In the genomic region with DNA sequence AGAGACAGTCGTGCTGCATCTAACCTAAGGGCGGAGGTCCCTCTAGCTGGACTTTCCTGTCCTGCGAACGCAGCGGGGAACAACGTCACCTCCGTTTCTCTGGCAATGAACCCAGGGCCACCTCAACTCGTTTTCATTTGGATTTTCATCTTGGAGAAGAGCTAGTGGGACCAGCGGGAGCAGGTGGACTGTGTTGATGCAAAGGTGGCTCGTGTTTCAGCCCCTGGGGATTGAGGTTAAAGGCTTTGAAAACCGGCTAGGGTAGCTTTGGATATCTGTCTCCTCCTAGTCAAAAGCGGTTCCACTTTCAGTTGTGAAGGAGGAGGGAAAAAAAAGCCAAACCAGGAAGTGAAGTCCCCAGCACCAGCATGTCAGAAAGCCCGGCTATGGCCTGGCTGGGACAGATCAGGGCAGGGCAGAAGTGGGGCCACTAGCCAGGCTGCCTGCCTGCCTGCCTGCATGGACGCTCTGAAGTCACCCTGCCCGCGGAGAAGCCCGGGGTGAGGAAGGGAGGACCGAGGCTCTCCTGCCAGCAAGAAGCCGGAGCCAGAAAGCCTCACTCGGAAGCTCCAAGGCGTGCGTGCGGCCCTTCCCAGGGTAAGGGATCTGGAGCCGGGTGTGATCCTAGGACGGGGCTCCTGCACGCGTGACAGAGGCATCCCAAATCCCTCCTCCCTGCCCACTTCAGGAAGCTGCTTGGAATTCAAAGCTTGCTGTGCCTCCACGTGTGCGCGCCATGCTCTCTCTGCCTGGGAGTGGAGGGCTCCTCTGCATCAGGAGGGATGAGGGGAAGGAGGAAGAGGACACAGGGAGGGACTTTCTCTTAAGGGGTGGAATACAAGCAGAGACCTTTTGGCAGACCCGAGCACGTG, we compare ENCODE assay signal across 8 mouse cellular contexts. TPM values are rescaled to one million over a fixed set of nuclear protein-coding genes. Genes with fewer than 3 reads are reported as not detected.
A peak's percentile ranks its signal among the peaks of the same experiment; 100 is the strongest.
DNase-seq lines count a peak whose midpoint lies in the region; ATAC-seq and TF ChIP-seq lines count a peak whose summit lies in the region.

No protein-coding gene starts in this region.

- peaks cover 20 to 38% of the 10 kb centered on the region in 2 experiments for H3K4me1 ChIP-seq in CH12.LX (ENCODE audit: control insufficient read depth in 1 of 2, insufficient read depth in 2 of 2)
- H3K4me1 ChIP-seq in forebrain, embryonic 10.5 days: peaks cover 32% of the 10 kb centered on the region
- peaks cover 10% of the 10 kb centered on the region for H3K4me1 ChIP-seq in heart, embryonic 16.5 days (ENCODE audit: control insufficient read depth, insufficient read depth, low read length)
- peaks cover 55% of the 10 kb centered on the region for H3K4me1 ChIP-seq in liver, embryonic 16.5 days (ENCODE audit: control insufficient read depth, low read depth, low read length)
- H3K4me1 ChIP-seq in neural tube, embryonic 11.5 days (ENCODE audit: control insufficient read depth, insufficient read depth, low read length): peaks cover 3% of the 10 kb centered on the region; the same call in 1 of the 2 replicates
- H3K4me1 ChIP-seq in stomach, embryonic 15.5 days: 0 out of 2 replicates have a peak, but pooled peaks cover 3% of the 10 kb centered on the region

- no peak for TF ChIP-seq CTCF in CH12.LX (conservative IDR thresholded peaks at IDR 0.05 in 1 of 2, IDR thresholded peaks at IDR 0.05 in 1 of 2; ENCODE audit: low read depth in 2 of 2, low read length in 2 of 2)

- peak; percentile 78 for TF ChIP-seq POLR2A in CH12.LX (IDR thresholded peaks at IDR 0.05; ENCODE audit: low read depth, low read length)

- peak overlapping the region; percentile 93 for H3K4me2 ChIP-seq in CH12.LX (ENCODE audit: insufficient read depth, low read depth, poor library complexity, severe bottlenecking)
- H3K4me2 ChIP-seq in heart, embryonic 16.5 days (ENCODE audit: low read depth, low read length): peak overlapping the region; percentile 94
- H3K4me2 ChIP-seq in liver, embryonic 16.5 days (ENCODE audit: low read depth, low read length): peak overlapping the region; percentile 69
- H3K4me2 ChIP-seq in neural tube, embryonic 11.5 days (ENCODE audit: low read depth): peak overlapping the region; percentile 96
- H3K4me2 ChIP-seq in stomach, embryonic 15.5 days: peak overlapping the region; percentile 91

- peak overlapping the region; percentile 70 to 96 (median 93) for H3K4me3 ChIP-seq in CH12.LX (replicated peaks in 1 of 3; ENCODE audit: low read depth in 2 of 3, low read length in 2 of 3, poor library complexity in 1 of 3)
- peak overlapping the region; percentile 58 for H3K4me3 ChIP-seq in forebrain, embryonic 10.5 days
- peak overlapping the region; percentile 93 for H3K4me3 ChIP-seq in heart, embryonic 16.5 days (ENCODE audit: low read length)
- H3K4me3 ChIP-seq in liver, embryonic 16.5 days (ENCODE audit: low read depth, low read length): peak overlapping the region; percentile 70
- H3K4me3 ChIP-seq in neural tube, embryonic 11.5 days (ENCODE audit: low read depth, low read length): peak overlapping the region; percentile 54
- H3K4me3 ChIP-seq in stomach, embryonic 15.5 days (replicated peaks): peak overlapping the region; percentile 64

- H3K27me3 ChIP-seq in CH12.LX (replicated peaks): no peaks in the 10 kb centered on the region
- 0 out of 2 replicates have a peak, but pooled peaks cover 4% of the 10 kb centered on the region for H3K27me3 ChIP-seq in forebrain, embryonic 10.5 days (ENCODE audit: poor library complexity, severe bottlenecking)
- no peaks in the 10 kb centered on the region for H3K27me3 ChIP-seq in heart, embryonic 16.5 days (ENCODE audit: control insufficient read depth, insufficient read depth, low read length)
- no peaks in the 10 kb centered on the region for H3K27me3 ChIP-seq in liver, embryonic 16.5 days (ENCODE audit: control insufficient read depth, insufficient read depth, low read depth, low read length)
- no peaks in the 10 kb centered on the region for H3K27me3 ChIP-seq in neural tube, embryonic 11.5 days (ENCODE audit: control insufficient read depth, insufficient read depth, low read length)
- H3K27me3 ChIP-seq in stomach, embryonic 15.5 days (replicated peaks): no peaks in the 10 kb centered on the region

- peak; percentile 66 for ATAC-seq in heart, embryonic 16.5 days (replicated peaks; ENCODE audit: extremely low read depth, insufficient read depth, low FRiP score)
- peak; percentile 51 for ATAC-seq in liver, embryonic 16.5 days (ENCODE audit: low read depth)
- ATAC-seq in neural tube, embryonic 11.5 days (ENCODE audit: insufficient read depth, low FRiP score, low TSS enrichment): peak; percentile 83
- ATAC-seq in stomach, embryonic 15.5 days (ENCODE audit: insufficient read depth, low FRiP score, low read depth): peak; percentile 72

- H3K9ac ChIP-seq in CH12.LX (ENCODE audit: insufficient read depth, low read depth): peak overlapping the region; percentile 79
- H3K9ac ChIP-seq in heart, embryonic 16.5 days (ENCODE audit: low read length): peak overlapping the region; percentile 89
- H3K9ac ChIP-seq in liver, embryonic 16.5 days (ENCODE audit: low read depth, low read length): peak overlapping the region; percentile 77
- H3K9ac ChIP-seq in neural tube, embryonic 11.5 days (ENCODE audit: low read length): peak overlapping the region; percentile 80
- H3K9ac ChIP-seq in stomach, embryonic 15.5 days: peak overlapping the region; percentile 77

- peaks cover 4% of the 10 kb centered on the region for H3K9me3 ChIP-seq in CH12.LX (replicated peaks; ENCODE audit: low read length)
- H3K9me3 ChIP-seq in forebrain, embryonic 10.5 days: peaks cover 4% of the 10 kb centered on the region; the same call in 1 of the 2 replicates
- no peaks in the 10 kb centered on the region for H3K9me3 ChIP-seq in heart, embryonic 16.5 days (replicated peaks; ENCODE audit: control insufficient read depth, low read length)
- H3K9me3 ChIP-seq in liver, embryonic 16.5 days (replicated peaks; ENCODE audit: control insufficient read depth, low read length): no peaks in the 10 kb centered on the region
- no peaks in the 10 kb centered on the region for H3K9me3 ChIP-seq in neural tube, embryonic 11.5 days (ENCODE audit: control insufficient read depth, low read length)
- no peaks in the 10 kb centered on the region for H3K9me3 ChIP-seq in stomach, embryonic 15.5 days

- in situ Hi-C loops in CH12.LX (cut with MboI; ENCODE audit: low pct_ligation_motif_present, low pct_unique_long_range_greater_than_20kb, low sequenced_read_pairs): no loop called here

- peaks cover 45% of the 10 kb centered on the region for H3K79me2 ChIP-seq in CH12.LX (replicated peaks; ENCODE audit: control insufficient read depth, extremely low read depth, insufficient read depth, poor library complexity, severe bottlenecking)

- under 1% methylated on average over 32 of the region's 32 CpGs for WGBS in forebrain, embryonic 10.5 days
- WGBS in heart, embryonic 16.5 days: 0% methylated on average over 31 of the region's 32 CpGs
- under 1% methylated on average over 32 of the region's 32 CpGs for WGBS in liver, embryonic 16.5 days (ENCODE audit: insufficient replicate concordance)
- whole genome bisulfite sequencing in neural tube, embryonic 11.5 days: 2% methylated on average over 32 of the region's 32 CpGs
- under 1% methylated on average over 32 of the region's 32 CpGs for WGBS in stomach, embryonic 15.5 days

- H3K36me3 ChIP-seq in CH12.LX (replicated peaks in 1 of 2; ENCODE audit: control insufficient read depth in 1 of 2, insufficient read depth in 1 of 2, low read length in 1 of 2): peaks cover 0 to 25% of the 10 kb centered on the region in 2 experiments
- H3K36me3 ChIP-seq in forebrain, embryonic 10.5 days (replicated peaks): no peaks in the 10 kb centered on the region
- no peaks in the 10 kb centered on the region for H3K36me3 ChIP-seq in heart, embryonic 16.5 days (ENCODE audit: control insufficient read depth, insufficient read depth)
- H3K36me3 ChIP-seq in liver, embryonic 16.5 days (ENCODE audit: control insufficient read depth, insufficient read depth): no peaks in the 10 kb centered on the region
- H3K36me3 ChIP-seq in neural tube, embryonic 11.5 days (ENCODE audit: control insufficient read depth, insufficient read depth, low read length): no peaks in the 10 kb centered on the region
- no peaks in the 10 kb centered on the region for H3K36me3 ChIP-seq in stomach, embryonic 15.5 days

- DNase-seq in CH12.LX (ENCODE audit: extremely low read depth): peak; percentile 81
- DNase-seq in c-Kit-negative CD71-positive TER-119-positive erythroid progenitor cells, embryonic 14.5 days (ENCODE audit: low read depth, low spot score): peak; percentile 41
- DNase-seq in forebrain, embryonic 10.5 days (ENCODE audit: extremely low spot score, low spot score): peak; percentile 58
- peak; percentile 67 to 78 for DNase-seq in kidney, postnatal 25 days
- peak; percentile 63 for DNase-seq in neural tube, embryonic 11.5 days (ENCODE audit: low spot score)

- peak; percentile 28 for TF ChIP-seq EP300 in CH12.LX (IDR thresholded peaks at IDR 0.05; ENCODE audit: low read length)

- dilution Hi-C loops in CH12.LX (cut with MboI; ENCODE audit: extremely low pct_ligation_motif_present, extremely low pct_unique_long_range_greater_than_20kb, low sequenced_read_pairs): no loop called here

- TF ChIP-seq RAD21 in CH12.LX (IDR thresholded peaks at IDR 0.05; ENCODE audit: low read depth, low read length): no peak; the same call in 1 of the 2 replicates

- H3K27ac ChIP-seq in CH12.LX (ENCODE audit: insufficient read depth, low read depth): peak overlapping the region; percentile 71
- peak overlapping the region; percentile 90 for H3K27ac ChIP-seq in forebrain, embryonic 10.5 days
- peak overlapping the region; percentile 92 for H3K27ac ChIP-seq in heart, embryonic 16.5 days (ENCODE audit: low read length)
- H3K27ac ChIP-seq in liver, embryonic 16.5 days (ENCODE audit: low read length): peak overlapping the region; percentile 84
- H3K27ac ChIP-seq in neural tube, embryonic 11.5 days (ENCODE audit: low read depth, low read length): peak overlapping the region; percentile 64; the same call in 1 of the 2 replicates
- H3K27ac ChIP-seq in stomach, embryonic 15.5 days: peak overlapping the region; percentile 91

RNA-seq across cellular contexts. Expression of gene Acsl5, which starts 2.1 kb away (rescaled TPM):
- 126 and 143 TPM in 2 replicates for total RNA-seq in CH12.LX (2012; rRNA removed)
- 196 and 224 TPM in 2 replicates for total RNA-seq in CH12.LX (2014; rRNA removed)
- 231 and 265 TPM in 2 replicates for polyA plus RNA-seq in CH12.LX (2012; ENCODE audit: insufficient read length, low read depth)
- polyA plus RNA-seq in forebrain, embryonic 10.5 days (2016; fragmentation: Nextera tagmentation; extraction: Ambion mirVana): 24.7 and 26.2 TPM in 2 replicates
- 34.1 and 37.0 TPM in 2 replicates for polyA plus RNA-seq in heart, embryonic 16.5 days (2015; fragmentation: Nextera tagmentation; extraction: Ambion mirVana)
- polyA plus RNA-seq in liver, embryonic 16.5 days (2015; fragmentation: Nextera tagmentation; extraction: Ambion mirVana): 203 and 205 TPM in 2 replicates
- polyA plus RNA-seq in neural tube, embryonic 11.5 days (2014; fragmentation: Nextera tagmentation; extraction: Ambion mirVana): 19.4 and 20.8 TPM in 2 replicates
- 115 and 116 TPM in 2 replicates for polyA plus RNA-seq in stomach, embryonic 15.5 days (2015; fragmentation: Nextera tagmentation; extraction: Ambion mirVana)

RNA-seq across cellular contexts. Expression of gene Gucy2g, which starts 12.8 kb away (rescaled TPM):
- not detected in 2 replicates for total RNA-seq in CH12.LX (2012; rRNA removed)
- total RNA-seq in CH12.LX (2014; rRNA removed): not detected in 2 replicates
- polyA plus RNA-seq in CH12.LX (2012; ENCODE audit: insufficient read length, low read depth): 0.11 TPM in 1 of 2 replicates, not detected in the other
- polyA plus RNA-seq in forebrain, embryonic 10.5 days (2016; fragmentation: Nextera tagmentation; extraction: Ambion mirVana): not detected in 2 replicates
- polyA plus RNA-seq in heart, embryonic 16.5 days (2015; fragmentation: Nextera tagmentation; extraction: Ambion mirVana): not detected in 2 replicates
- 0.02 and 0.05 TPM in 2 replicates for polyA plus RNA-seq in liver, embryonic 16.5 days (2015; fragmentation: Nextera tagmentation; extraction: Ambion mirVana)
- not detected in 2 replicates for polyA plus RNA-seq in neural tube, embryonic 11.5 days (2014; fragmentation: Nextera tagmentation; extraction: Ambion mirVana)
- polyA plus RNA-seq in stomach, embryonic 15.5 days (2015; fragmentation: Nextera tagmentation; extraction: Ambion mirVana): 0.05 and 0.08 TPM in 2 replicates

Comparison
In these comparisons a context has a peak if more than half of its experiments do, and no peak if none do; other contexts are left out.
1. Peak in every context shown above with its lines: DNase-seq, ATAC-seq, H3K4me3 ChIP-seq and H3K27ac ChIP-seq.